18 mouse cellular contexts compared by ENCODE assay signal in genomic region chr16:89861531-89861930, GRCm38 (mm10).
DNase-seq lines count a peak whose midpoint lies in the region; ATAC-seq and TF ChIP-seq lines count a peak whose summit lies in the region.
"Had no signal": no experiment of that assay in that cellular context is flagged by ENCODE, and none has a peak within 500 bp of the region (broad histone marks: within the 10 kb centered on the region; RNA-seq: fewer than 3 reads in every experiment).

No protein-coding gene starts in this region.

- CTCF ChIA-PET in Patski (lab: Charles Lee) = no interaction called here

- ATAC-seq in liver, embryonic 11.5 days (replicated peaks; ENCODE audit: low FRiP score) = no peak
- peak; percentile 47 for ATAC-seq in Patski
- no peak for ATAC-seq in embryonic facial prominence, embryonic 15.5 days (ENCODE audit: insufficient number of reproducible peaks, low FRiP score, low TSS enrichment, low read depth)
- ATAC-seq: liver, embryonic 12.5 days had no signal

- peak; percentile 7 for DNase-seq in liver, adult 2 months (ENCODE audit: extremely low read depth, low read depth, low spot score)
- no peak for DNase-seq in liver, embryonic 11.5 days (ENCODE audit: low spot score)
- DNase-seq in Patski (ENCODE audit: low read depth, low spot score) = no peak
- DNase-seq in lung, postnatal 36 days = peak; percentile 33
- no peak for DNase-seq in natural killer cell, adult 2 months (ENCODE audit: low spot score in 2 of 2)
- no peak for DNase-seq in gastrocnemius, postnatal 4 days (ENCODE audit: low spot score in 2 of 2)
- no peak for DNase-seq in ovary, postnatal 10 days (ENCODE audit: low spot score)
- DNase-seq: cerebellum, postnatal 10 days; embryo, embryonic 11 days; gastrocnemius, postnatal 14 days; heart, postnatal 36 days; retina, postnatal 1 day; thymus, adult 18-20 months had no signal

- no peak overlapping the region for H3K4me3 ChIP-seq in liver, adult 2 months (ENCODE audit: insufficient read depth, low read depth, low read length)
- H3K4me3 ChIP-seq in liver, embryonic 11.5 days (ENCODE audit: low read depth, low read length) = no peak overlapping the region
- H3K4me3 ChIP-seq in embryonic facial prominence, embryonic 15.5 days (replicated peaks) = no peak overlapping the region
- H3K4me3 ChIP-seq: erythroblast, embryonic 14.5 days; liver, embryonic 12.5 days had no signal

- WGBS in liver, adult 2 months = 63% methylated on average over 5 of the region's 5 CpGs
- WGBS in liver, embryonic 11.5 days = 67% methylated on average over 5 of the region's 5 CpGs
- 59% methylated on average over 5 of the region's 5 CpGs for WGBS in embryonic facial prominence, embryonic 15.5 days

- H3K4me1 ChIP-seq in liver, adult 2 months (ENCODE audit: control insufficient read depth, insufficient read depth, low read length) = no peaks in the 10 kb centered on the region
- H3K4me1 ChIP-seq in liver, embryonic 11.5 days (replicated peaks; ENCODE audit: control insufficient read depth, insufficient read depth, low read length) = no peaks in the 10 kb centered on the region; the same call in 1 of the 2 replicates
- peaks cover 17% of the 10 kb centered on the region for H3K4me1 ChIP-seq in embryonic facial prominence, embryonic 15.5 days

- no peak overlapping the region for H3K4me2 ChIP-seq in liver, embryonic 11.5 days
- H3K4me2 ChIP-seq in embryonic facial prominence, embryonic 15.5 days (replicated peaks) = no peak overlapping the region
- H3K4me2 ChIP-seq: heart, embryonic 11.5 days; liver, embryonic 12.5 days; midbrain, embryonic 11.5 days had no signal

- no peaks in the 10 kb centered on the region for H3K9me3 ChIP-seq in liver, embryonic 11.5 days (ENCODE audit: control insufficient read depth, low read length)
- H3K9me3 ChIP-seq in embryonic facial prominence, embryonic 15.5 days (replicated peaks) = no peaks in the 10 kb centered on the region
- H3K9me3 ChIP-seq: liver, embryonic 12.5 days had no signal

- TF ChIP-seq CTCF in liver, adult 2 months (IDR thresholded peaks at IDR 0.05; ENCODE audit: low read depth, low read length) = no peak
- no peak for TF ChIP-seq CTCF in Patski (IDR thresholded peaks at IDR 0.05)

- H3K79me2 ChIP-seq in liver, adult 2 months (ENCODE audit: control insufficient read depth, insufficient read depth, low read length) = no peaks in the 10 kb centered on the region

- TF ChIP-seq POLR2A in liver, adult 2 months (IDR thresholded peaks at IDR 0.05; ENCODE audit: extremely low read depth, insufficient read depth, low read length) = no peak

- H3K36me3 ChIP-seq in liver, adult 2 months (ENCODE audit: control insufficient read depth, insufficient read depth, low read length) = no peaks in the 10 kb centered on the region
- H3K36me3 ChIP-seq in liver, embryonic 11.5 days (ENCODE audit: control insufficient read depth, insufficient read depth, low read length) = peaks cover 1% of the 10 kb centered on the region; the same call in 1 of the 2 replicates
- 0 out of 2 replicates have a peak, but pooled peaks cover 3% of the 10 kb centered on the region for H3K36me3 ChIP-seq in embryonic facial prominence, embryonic 15.5 days
- H3K36me3 ChIP-seq: liver, embryonic 12.5 days had no signal

- POLR2A ChIA-PET in Patski (lab: Charles Lee) = no interaction called here

- no peak overlapping the region for H3K9ac ChIP-seq in liver, adult 2 months (ENCODE audit: low read depth, low read length)
- no peak overlapping the region for H3K9ac ChIP-seq in liver, embryonic 11.5 days (ENCODE audit: low read depth, low read length)
- H3K9ac ChIP-seq in embryonic facial prominence, embryonic 15.5 days = no peak overlapping the region
- H3K9ac ChIP-seq: liver, embryonic 12.5 days had no signal

- in situ Hi-C loops in Patski (cut with MboI; ENCODE audit: low pct_unique_long_range_greater_than_20kb) = no loop called here

- H3K27ac ChIP-seq in liver, adult 2 months (replicated peaks; ENCODE audit: insufficient read depth, low read depth, low read length) = no peak overlapping the region
- no peak overlapping the region for H3K27ac ChIP-seq in liver, embryonic 11.5 days (ENCODE audit: low read depth, low read length)
- peak overlapping the region; percentile 61; the same call in 1 of the 2 replicates for H3K27ac ChIP-seq in embryonic facial prominence, embryonic 15.5 days (replicated peaks)
- H3K27ac ChIP-seq: liver, embryonic 12.5 days had no signal

- H3K27me3 ChIP-seq in liver, adult 2 months (ENCODE audit: control insufficient read depth, insufficient read depth, low read length) = no peaks in the 10 kb centered on the region
- no peaks in the 10 kb centered on the region for H3K27me3 ChIP-seq in liver, embryonic 11.5 days (replicated peaks; ENCODE audit: control insufficient read depth, insufficient read depth, low read length)
- H3K27me3 ChIP-seq in Patski = no peaks in the 10 kb centered on the region
- no peaks in the 10 kb centered on the region for H3K27me3 ChIP-seq in embryonic facial prominence, embryonic 15.5 days
- H3K27me3 ChIP-seq: liver, embryonic 12.5 days had no signal

Comparison
In these comparisons a context has a peak if more than half of its experiments do, and no peak if none do; other contexts are left out.
1. DNase-seq: peak in liver, adult 2 months (single experiment) and lung, postnatal 36 days (single experiment); none in liver, embryonic 11.5 days (single experiment), Patski (single experiment), natural killer cell, adult 2 months (0 of 2), gastrocnemius, postnatal 4 days (0 of 2) and ovary, postnatal 10 days (single experiment).